Mouse (Mus musculus): ENCODE results near the gene Rap1gap2. TPM values are rescaled to one million over a fixed set of nuclear protein-coding genes. Genes with fewer than 3 reads are reported as not detected.

The Rap1gap2 gene
- polyA plus RNA-seq, 1 experiment from 2014 or later = 12.4 TPM

DNA sequence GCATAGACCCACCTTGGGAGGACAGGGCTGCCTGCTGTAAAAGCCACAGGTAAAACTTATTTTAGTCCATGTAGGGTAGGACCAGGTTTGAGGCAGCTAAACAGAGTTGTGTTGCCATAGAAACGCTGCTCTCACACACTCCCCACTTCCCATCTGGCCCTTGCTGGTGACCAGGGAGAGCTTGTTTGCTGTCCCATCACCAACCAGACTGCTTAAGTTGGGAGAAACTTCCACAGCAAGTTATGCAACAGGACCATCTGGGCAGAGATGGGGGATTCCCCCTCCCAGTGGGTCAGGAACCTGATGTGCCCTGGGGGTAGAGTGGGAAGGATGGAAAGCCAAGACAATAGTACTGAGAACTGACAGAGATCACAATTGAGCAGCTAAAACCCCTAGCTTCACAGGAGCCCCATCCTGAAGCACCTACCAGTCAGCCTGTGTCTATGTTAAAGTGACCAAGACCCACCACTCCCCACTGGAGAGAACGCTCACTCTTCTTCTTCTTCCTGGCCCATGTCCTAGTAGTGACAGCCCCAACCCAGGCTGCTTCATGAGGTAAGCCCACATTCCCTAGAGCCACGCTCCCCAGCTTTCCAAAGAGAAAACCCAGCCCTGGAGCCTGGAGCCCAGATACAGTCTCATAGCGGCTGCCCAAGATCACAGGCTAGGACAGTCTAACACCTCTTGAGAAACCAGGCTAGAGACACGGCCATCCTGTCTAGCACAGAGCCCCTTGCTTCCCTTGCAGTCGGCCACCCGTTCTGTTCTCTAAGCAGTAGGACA lies 125.1 kb downstream of the Rap1gap2 start:
- ATAC-seq = no peak
- no peaks in the 10 kb centered on the region for H3K27me3 ChIP-seq (replicated peaks)
- no peak overlapping the region for H3K27ac ChIP-seq
- no peak overlapping the region for H3K4me3 ChIP-seq (replicated peaks)
- H3K4me2 ChIP-seq (replicated peaks) = no peak overlapping the region
- H3K9me3 ChIP-seq = no peaks in the 10 kb centered on the region
- H3K36me3 ChIP-seq = no peaks in the 10 kb centered on the region
- no peak overlapping the region for H3K9ac ChIP-seq
- peaks cover 14% of the 10 kb centered on the region; the same call in 1 of the 2 replicates for H3K4me1 ChIP-seq (replicated peaks)
- WGBS = 80% methylated on average over 7 of the region's 7 CpGs

DNA sequence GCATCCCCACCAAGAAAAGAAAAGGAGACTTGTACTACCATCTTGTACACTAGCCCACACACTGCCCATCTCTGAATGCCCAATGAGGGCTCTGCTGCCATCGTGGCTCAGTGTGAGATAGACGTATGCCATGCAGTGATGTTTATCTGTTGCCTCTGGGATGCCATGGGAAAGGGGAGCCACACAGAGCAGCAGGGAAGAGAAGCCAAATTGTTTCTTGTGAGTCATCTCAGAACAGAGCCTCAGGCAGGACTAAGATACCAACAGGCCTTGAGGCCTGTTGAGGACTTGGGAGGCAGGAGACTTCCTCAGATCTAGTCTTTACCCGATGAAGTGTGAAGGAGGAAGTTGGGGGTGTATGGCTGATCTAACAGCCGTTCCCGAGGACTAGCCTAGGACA lies 126.8 kb downstream of the Rap1gap2 start:
- no peaks in the 10 kb centered on the region for H3K36me3 ChIP-seq
- no peaks in the 10 kb centered on the region for H3K27me3 ChIP-seq (replicated peaks)
- ATAC-seq = no peak
- 79% methylated on average over 5 of the region's 5 CpGs for WGBS
- H3K9ac ChIP-seq = no peak overlapping the region
- no peak overlapping the region for H3K4me3 ChIP-seq (replicated peaks)
- no peak overlapping the region for H3K4me2 ChIP-seq (replicated peaks)
- H3K27ac ChIP-seq = no peak overlapping the region
- no peaks in the 10 kb centered on the region for H3K9me3 ChIP-seq
- H3K4me1 ChIP-seq (replicated peaks) = peaks cover 10% of the 10 kb centered on the region; the same call in 1 of the 2 replicates

DNA sequence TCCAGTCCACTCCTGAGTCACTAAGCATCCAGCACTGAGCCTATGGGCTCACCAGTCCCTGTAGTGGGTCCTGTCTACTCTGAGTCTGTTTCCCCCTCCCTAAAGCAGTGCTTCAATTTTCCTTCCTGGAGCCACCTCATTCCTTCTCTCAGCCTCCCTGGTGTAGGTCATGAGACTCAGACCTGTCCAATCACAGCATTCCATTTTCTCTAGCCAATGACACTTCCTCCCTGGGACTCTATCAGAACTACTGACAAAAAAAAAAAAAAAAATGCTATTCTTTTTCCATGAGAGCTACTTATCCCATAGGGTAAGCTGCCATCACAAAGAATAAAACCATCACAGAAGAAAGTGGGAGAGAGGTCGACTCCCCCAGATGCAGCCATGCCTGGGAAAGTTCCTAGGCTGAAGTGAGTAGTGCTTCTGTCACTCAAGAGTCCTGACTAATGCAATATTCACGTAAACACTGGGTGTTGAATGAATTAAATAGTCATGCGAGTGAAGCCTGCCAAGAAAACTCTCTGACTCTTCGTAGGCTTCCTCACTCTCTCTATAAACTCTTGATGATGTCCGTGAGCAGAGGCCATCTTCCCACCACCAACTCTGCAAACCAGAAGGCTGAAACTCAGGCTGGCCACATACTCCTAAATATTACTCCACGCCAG lies 127.4 kb downstream of the Rap1gap2 start:
- H3K4me1 ChIP-seq (replicated peaks) = 0 out of 2 replicates have a peak, but pooled peaks cover 7% of the 10 kb centered on the region
- H3K27me3 ChIP-seq (replicated peaks) = no peaks in the 10 kb centered on the region
- H3K27ac ChIP-seq = no peak overlapping the region
- H3K4me3 ChIP-seq (replicated peaks) = no peak overlapping the region
- WGBS = 71% methylated on average over 6 of the region's 6 CpGs
- H3K9me3 ChIP-seq = no peaks in the 10 kb centered on the region
- no peak overlapping the region for H3K9ac ChIP-seq
- ATAC-seq = no peak
- H3K4me2 ChIP-seq (replicated peaks) = no peak overlapping the region
- no peaks in the 10 kb centered on the region for H3K36me3 ChIP-seq

DNA sequence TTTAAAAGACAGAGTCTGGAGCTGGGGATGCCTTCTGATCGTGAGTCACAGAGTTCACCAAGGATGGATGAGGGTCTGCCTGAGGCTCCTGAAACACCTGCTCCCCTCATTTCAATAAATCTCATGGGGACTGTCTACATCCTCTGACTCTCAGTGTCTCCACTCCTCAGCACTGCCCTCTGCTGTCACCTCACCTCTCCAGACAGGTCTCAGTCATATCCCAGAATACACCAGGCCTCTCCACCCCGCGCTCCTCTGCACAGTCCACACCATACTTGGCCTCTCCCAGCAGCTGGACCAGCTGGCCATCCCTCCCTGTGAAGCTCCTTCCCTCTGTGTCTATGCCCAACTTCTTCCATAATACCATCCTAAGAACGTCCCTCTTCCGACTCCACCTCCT lies 128.9 kb downstream of the Rap1gap2 start:
- no peak for ATAC-seq

DNA sequence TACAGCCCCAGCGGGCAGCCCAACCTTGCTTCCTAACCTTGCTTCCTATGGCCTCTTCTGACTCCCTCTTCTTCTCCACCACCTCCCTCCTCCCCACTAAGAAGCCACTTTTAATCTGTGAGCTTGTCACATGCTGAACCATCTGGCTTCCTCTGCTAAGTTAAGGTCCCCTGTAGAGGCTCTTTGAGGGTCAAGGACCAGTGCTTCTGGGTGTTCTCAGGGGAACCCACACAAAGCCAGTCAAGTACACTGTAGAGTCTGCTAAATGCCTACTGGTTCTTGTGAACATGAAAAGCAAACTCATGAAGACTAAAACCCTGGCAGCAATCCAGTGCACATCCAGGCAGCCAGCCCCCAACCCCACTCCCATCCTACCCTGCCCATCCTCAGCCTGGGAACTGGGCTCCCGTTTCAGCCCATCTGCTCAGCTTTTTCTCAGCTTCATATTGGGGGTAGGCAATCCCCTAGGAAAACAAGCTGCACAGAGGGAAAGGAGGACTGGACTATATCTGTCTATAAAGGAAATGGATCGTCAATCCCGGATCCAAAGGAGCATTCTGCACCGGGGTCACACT lies 130.9 kb downstream of the Rap1gap2 start:
- WGBS = 82% methylated on average over 5 of the region's 5 CpGs
- H3K4me3 ChIP-seq (replicated peaks) = no peak overlapping the region
- H3K27me3 ChIP-seq (replicated peaks) = no peaks in the 10 kb centered on the region
- no peaks in the 10 kb centered on the region for H3K9me3 ChIP-seq
- H3K4me2 ChIP-seq (replicated peaks) = no peak overlapping the region
- H3K36me3 ChIP-seq = no peaks in the 10 kb centered on the region
- no peaks in the 10 kb centered on the region for H3K4me1 ChIP-seq (replicated peaks)
- no peak overlapping the region for H3K27ac ChIP-seq
- ATAC-seq = no peak
- no peak overlapping the region for H3K9ac ChIP-seq

More for the DNA sequence above, 128.9 kb downstream of the Rap1gap2 start:
- Histone ChIP-seq H3K9ac (no peak overlapping the region), H3K27me3 (replicated peaks) (no peaks in the 10 kb centered on the region), H3K4me1 (replicated peaks) (0 out of 2 replicates have a peak, but pooled peaks cover 5% of the 10 kb centered on the region), H3K27ac (no peak overlapping the region), H3K4me3 (replicated peaks) (no peak overlapping the region), H3K9me3 (no peaks in the 10 kb centered on the region), H3K4me2 (replicated peaks) (no peak overlapping the region), H3K36me3 (no peaks in the 10 kb centered on the region)
- WGBS = 62% methylated on average over 5 of the region's 5 CpGs

GRCm38 (mm10) chr11:74478877-74479276 lies 131.8 kb downstream of the Rap1gap2 start:
- Histone ChIP-seq H3K27me3 (replicated peaks) (no peaks in the 10 kb centered on the region), H3K4me3 (replicated peaks) (no peak overlapping the region), H3K27ac (no peak overlapping the region), H3K4me2 (replicated peaks) (no peak overlapping the region), H3K9me3 (no peaks in the 10 kb centered on the region), H3K4me1 (replicated peaks) (no peaks in the 10 kb centered on the region), H3K9ac (no peak overlapping the region), H3K36me3 (no peaks in the 10 kb centered on the region)
- WGBS = 90% methylated on average over 2 of the region's 2 CpGs
- ATAC-seq = no peak

GRCm38 (mm10) chr11:74472671-74473070 lies 138.0 kb downstream of the Rap1gap2 start:
- H3K4me3 ChIP-seq (replicated peaks) = no peak overlapping the region
- peaks cover 8% of the 10 kb centered on the region; the same call in 1 of the 2 replicates for H3K4me1 ChIP-seq (replicated peaks)
- no peaks in the 10 kb centered on the region for H3K36me3 ChIP-seq
- WGBS = 66% methylated on average over 10 of the region's 10 CpGs
- H3K27ac ChIP-seq = no peak overlapping the region
- no peak overlapping the region for H3K4me2 ChIP-seq (replicated peaks)
- no peak for ATAC-seq
- no peak overlapping the region for H3K9ac ChIP-seq
- H3K27me3 ChIP-seq (replicated peaks) = no peaks in the 10 kb centered on the region
- no peaks in the 10 kb centered on the region for H3K9me3 ChIP-seq

GRCm38 (mm10) chr11:74468195-74468594 lies 142.5 kb downstream of the Rap1gap2 start:
- no peak overlapping the region for H3K9ac ChIP-seq
- H3K27me3 ChIP-seq (replicated peaks) = no peaks in the 10 kb centered on the region
- no peaks in the 10 kb centered on the region for H3K9me3 ChIP-seq
- H3K4me2 ChIP-seq (replicated peaks) = no peak overlapping the region
- 17% methylated on average over 6 of the region's 6 CpGs for WGBS
- peak; percentile 52 for ATAC-seq
- H3K4me1 ChIP-seq (replicated peaks) = peaks cover 26% of the 10 kb centered on the region
- H3K27ac ChIP-seq = no peak overlapping the region
- H3K36me3 ChIP-seq = no peaks in the 10 kb centered on the region
- no peak overlapping the region for H3K4me3 ChIP-seq (replicated peaks)

GRCm38 (mm10) chr11:74465712-74466111 lies 145.0 kb downstream of the Rap1gap2 start:
- peaks cover 31% of the 10 kb centered on the region for H3K4me1 ChIP-seq (replicated peaks)
- no peaks in the 10 kb centered on the region for H3K36me3 ChIP-seq
- H3K9me3 ChIP-seq = no peaks in the 10 kb centered on the region
- H3K9ac ChIP-seq = no peak overlapping the region
- ATAC-seq = no peak
- no peak overlapping the region for H3K4me3 ChIP-seq (replicated peaks)
- 49% methylated on average over 7 of the region's 7 CpGs for WGBS
- no peaks in the 10 kb centered on the region for H3K27me3 ChIP-seq (replicated peaks)
- H3K27ac ChIP-seq = no peak overlapping the region
- H3K4me2 ChIP-seq (replicated peaks) = no peak overlapping the region

DNA sequence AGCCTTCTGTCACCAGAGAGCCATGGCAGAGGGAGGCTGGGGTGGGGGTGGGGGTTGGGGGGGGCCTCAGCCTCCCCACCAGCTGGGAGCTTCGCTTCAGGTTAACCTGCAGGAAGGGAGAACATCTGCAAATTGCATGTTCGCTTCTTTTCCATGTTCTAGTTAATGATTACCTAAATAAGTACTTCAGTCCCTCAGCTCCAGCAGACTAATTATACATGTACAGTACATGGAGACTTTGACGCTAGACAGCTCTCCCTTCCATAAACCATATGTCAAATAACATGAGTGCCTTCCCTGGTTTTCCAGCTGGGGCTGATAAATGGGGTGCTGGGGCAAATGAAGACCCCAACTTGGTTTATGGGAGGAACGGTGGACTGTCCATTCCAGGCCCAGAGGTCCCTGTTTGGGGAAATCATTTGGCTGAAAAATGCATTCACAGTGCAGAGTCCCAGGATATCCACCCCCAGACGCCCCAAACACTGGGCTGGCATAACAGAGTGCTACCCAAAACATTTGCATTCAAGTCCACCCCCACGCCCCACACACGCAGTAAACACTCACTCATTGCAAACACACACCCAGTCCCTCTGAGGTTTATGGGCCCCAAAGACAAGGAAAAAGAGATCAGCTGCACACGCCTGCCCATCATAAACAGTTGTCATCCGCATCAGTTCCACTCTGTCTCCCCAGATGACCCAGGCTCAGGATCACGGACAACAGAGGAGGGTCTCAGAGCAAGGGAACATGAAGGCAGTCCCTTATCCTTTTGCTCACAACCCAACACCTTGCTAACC lies 146.3 kb downstream of the Rap1gap2 start:
- H3K4me2 ChIP-seq (replicated peaks) = peak overlapping the region; percentile 35
- H3K4me1 ChIP-seq (replicated peaks) = peaks cover 31% of the 10 kb centered on the region
- no peaks in the 10 kb centered on the region for H3K9me3 ChIP-seq
- no peaks in the 10 kb centered on the region for H3K27me3 ChIP-seq (replicated peaks)
- peak overlapping the region; percentile 51; the same call in 1 of the 2 replicates for H3K27ac ChIP-seq
- no peaks in the 10 kb centered on the region for H3K36me3 ChIP-seq
- no peak overlapping the region for H3K9ac ChIP-seq
- H3K4me3 ChIP-seq (replicated peaks) = no peak overlapping the region
- peak; percentile 72 for ATAC-seq
- 35% methylated on average over 10 of the region's 10 CpGs for WGBS

GRCm38 (mm10) chr11:74462651-74463050 lies 148.1 kb downstream of the Rap1gap2 start:
- no peak for ATAC-seq
- Histone ChIP-seq H3K27ac (no peak overlapping the region), H3K4me3 (replicated peaks) (no peak overlapping the region), H3K27me3 (replicated peaks) (no peaks in the 10 kb centered on the region), H3K36me3 (no peaks in the 10 kb centered on the region), H3K9me3 (no peaks in the 10 kb centered on the region), H3K4me1 (replicated peaks) (peaks cover 23% of the 10 kb centered on the region), H3K4me2 (replicated peaks) (no peak overlapping the region), H3K9ac (no peak overlapping the region)
- WGBS = 26% methylated on average over 2 of the region's 2 CpGs

GRCm38 (mm10) chr11:74459651-74460050 lies 151.1 kb downstream of the Rap1gap2 start:
- no peak overlapping the region for H3K9ac ChIP-seq
- no peak overlapping the region for H3K27ac ChIP-seq
- ATAC-seq = no peak
- H3K36me3 ChIP-seq = no peaks in the 10 kb centered on the region
- no peaks in the 10 kb centered on the region for H3K27me3 ChIP-seq (replicated peaks)
- no peak overlapping the region for H3K4me2 ChIP-seq (replicated peaks)
- H3K4me1 ChIP-seq (replicated peaks) = peaks cover 25% of the 10 kb centered on the region
- no peak overlapping the region for H3K4me3 ChIP-seq (replicated peaks)
- H3K9me3 ChIP-seq = no peaks in the 10 kb centered on the region
- 82% methylated on average over 8 of the region's 8 CpGs for WGBS
